Mouse (Mus musculus): ENCODE measurements around the gene Pde2a. TPM values are rescaled to one million over a fixed set of nuclear protein-coding genes. Genes with fewer than 3 reads are reported as not detected.

The Pde2a gene
- total and polyA plus RNA-seq, 2 experiments from 2014 or later: 33.8 to 53.9 TPM

DNA sequence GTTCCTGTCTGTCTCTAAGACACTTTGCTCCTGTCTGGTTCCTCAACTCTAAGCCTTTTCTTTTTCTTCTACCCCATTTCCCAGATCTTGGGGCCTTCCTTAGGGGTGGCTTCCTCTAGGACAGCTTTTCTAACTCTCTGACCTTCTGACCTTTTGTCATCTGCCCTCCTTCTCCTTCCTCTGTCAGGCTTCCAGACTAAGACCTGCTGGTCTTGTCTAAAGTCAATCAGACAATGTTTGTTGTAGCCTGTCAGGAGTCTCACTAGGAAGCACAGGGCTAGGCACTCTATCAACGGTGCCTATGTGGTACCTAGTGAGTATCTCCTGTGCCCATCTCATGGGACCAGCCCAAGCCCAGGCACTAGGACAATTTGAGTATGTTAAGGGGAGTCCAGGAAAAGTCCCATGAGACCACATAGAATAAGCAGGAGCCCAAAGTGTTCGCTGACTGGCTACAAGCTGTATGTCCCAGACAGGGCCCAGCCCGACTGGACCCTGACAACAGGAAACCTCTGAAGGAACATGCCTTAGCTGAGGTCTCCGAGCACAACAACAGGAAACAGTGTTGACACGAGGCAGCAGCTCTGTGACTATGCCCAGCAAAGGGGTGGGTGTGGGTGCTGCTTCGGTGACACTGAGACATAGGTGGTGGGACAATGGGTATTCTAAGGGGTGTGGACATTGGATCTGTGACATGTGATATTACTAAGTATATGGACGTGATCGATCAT lies 44.5 kb downstream of the Pde2a start:
- no peaks in the 10 kb centered on the region for H3K27me3 ChIP-seq (ENCODE audit: insufficient read depth, low read length)
- H3K27ac ChIP-seq (ENCODE audit: low read depth, low read length): 0 out of 2 replicates have a peak overlapping the region, but pooled peaks have one; percentile 18
- DNase-seq (ENCODE audit: low spot score) (no peak), ATAC-seq (ENCODE audit: low FRiP score) (no peak)
- H3K9ac ChIP-seq (replicated peaks; ENCODE audit: low read length, poor library complexity, severe bottlenecking): no peak overlapping the region
- no peaks in the 10 kb centered on the region for H3K4me1 ChIP-seq (ENCODE audit: insufficient read depth, low read length)
- H3K36me3 ChIP-seq (ENCODE audit: insufficient read depth, low read length): no peaks in the 10 kb centered on the region
- H3K9me3 ChIP-seq (ENCODE audit: low read length): no peaks in the 10 kb centered on the region
- TF ChIP-seq CTCF (IDR thresholded peaks at IDR 0.05): no peak
- no peak overlapping the region for H3K4me3 ChIP-seq (ENCODE audit: low read depth, low read length)
- no peak overlapping the region for H3K4me2 ChIP-seq (ENCODE audit: low read depth, low read length, poor library complexity, severe bottlenecking)
- WGBS: 89% methylated on average over 8 of the region's 8 CpGs

DNA sequence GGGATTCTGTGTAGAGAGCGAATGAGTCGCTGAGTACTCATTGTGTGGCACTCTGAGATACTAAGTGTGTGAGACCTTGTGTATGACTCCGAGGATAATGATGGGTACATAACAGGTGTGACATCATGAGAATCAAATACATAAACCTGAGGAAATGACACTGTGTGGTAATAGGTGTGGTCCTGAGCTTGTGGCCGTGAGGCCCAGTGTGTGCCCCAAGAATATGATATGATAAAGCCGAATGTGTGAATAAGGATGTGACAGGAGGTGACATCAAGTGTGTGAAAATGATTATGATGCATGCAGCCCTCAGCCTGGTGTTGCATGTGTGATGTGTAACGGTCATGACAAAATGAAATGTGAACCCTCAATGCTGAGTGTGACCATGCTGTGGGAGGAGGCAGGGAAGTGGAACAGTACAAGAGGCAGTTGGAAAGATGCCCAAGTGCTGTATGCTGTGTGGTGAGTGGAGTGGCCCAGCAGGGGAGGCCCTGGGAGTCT lies 45.1 kb downstream of the Pde2a start:
- Histone ChIP-seq H3K27me3 (ENCODE audit: insufficient read depth, low read length) (no peaks in the 10 kb centered on the region), H3K4me1 (ENCODE audit: insufficient read depth, low read length) (no peaks in the 10 kb centered on the region), H3K4me2 (ENCODE audit: low read depth, low read length, poor library complexity, severe bottlenecking) (no peak overlapping the region), H3K36me3 (ENCODE audit: insufficient read depth, low read length) (no peaks in the 10 kb centered on the region), H3K9ac (replicated peaks; ENCODE audit: low read length, poor library complexity, severe bottlenecking) (no peak overlapping the region), H3K4me3 (ENCODE audit: low read depth, low read length) (no peak overlapping the region), H3K27ac (ENCODE audit: low read depth, low read length) (no peak overlapping the region), H3K9me3 (ENCODE audit: low read length) (no peaks in the 10 kb centered on the region)
- no peak for TF ChIP-seq CTCF (IDR thresholded peaks at IDR 0.05)
- 88% methylated on average over 6 of the region's 6 CpGs for WGBS
- no peak for ATAC-seq (ENCODE audit: low FRiP score)
- DNase-seq (ENCODE audit: low spot score): peak; percentile 65

DNA sequence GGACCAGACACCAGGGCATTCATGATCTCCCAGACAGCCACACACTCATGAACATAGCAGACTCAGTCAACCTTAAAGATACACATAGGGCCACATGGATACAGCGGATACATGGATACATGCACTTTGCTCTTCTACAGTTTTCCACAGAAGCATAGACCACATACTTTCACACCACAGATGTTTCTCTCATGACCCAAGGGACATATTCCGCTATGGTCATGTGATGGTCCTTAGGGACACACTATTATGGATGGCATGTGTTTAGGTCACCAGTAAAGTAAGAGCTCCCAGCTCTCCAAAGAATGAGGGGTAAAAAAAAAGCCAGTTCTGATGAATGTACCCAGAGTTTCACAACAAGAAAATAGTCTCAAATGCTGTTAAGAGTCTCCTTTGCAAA lies 49.9 kb downstream of the Pde2a start:
- H3K4me3 ChIP-seq (ENCODE audit: low read depth, low read length): no peak overlapping the region
- no peaks in the 10 kb centered on the region for H3K9me3 ChIP-seq (ENCODE audit: low read length)
- H3K36me3 ChIP-seq (ENCODE audit: insufficient read depth, low read length): no peaks in the 10 kb centered on the region
- no peak for ATAC-seq (ENCODE audit: low FRiP score)
- no peaks in the 10 kb centered on the region for H3K4me1 ChIP-seq (ENCODE audit: insufficient read depth, low read length)
- no peak overlapping the region for H3K27ac ChIP-seq (ENCODE audit: low read depth, low read length)
- no peak for DNase-seq (ENCODE audit: low spot score)
- no peak overlapping the region for H3K9ac ChIP-seq (replicated peaks; ENCODE audit: low read length, poor library complexity, severe bottlenecking)
- no peak for TF ChIP-seq CTCF (IDR thresholded peaks at IDR 0.05)
- 92% methylated on average over 2 of the region's 2 CpGs for WGBS
- H3K27me3 ChIP-seq (ENCODE audit: insufficient read depth, low read length): no peaks in the 10 kb centered on the region
- no peak overlapping the region for H3K4me2 ChIP-seq (ENCODE audit: low read depth, low read length, poor library complexity, severe bottlenecking)

DNA sequence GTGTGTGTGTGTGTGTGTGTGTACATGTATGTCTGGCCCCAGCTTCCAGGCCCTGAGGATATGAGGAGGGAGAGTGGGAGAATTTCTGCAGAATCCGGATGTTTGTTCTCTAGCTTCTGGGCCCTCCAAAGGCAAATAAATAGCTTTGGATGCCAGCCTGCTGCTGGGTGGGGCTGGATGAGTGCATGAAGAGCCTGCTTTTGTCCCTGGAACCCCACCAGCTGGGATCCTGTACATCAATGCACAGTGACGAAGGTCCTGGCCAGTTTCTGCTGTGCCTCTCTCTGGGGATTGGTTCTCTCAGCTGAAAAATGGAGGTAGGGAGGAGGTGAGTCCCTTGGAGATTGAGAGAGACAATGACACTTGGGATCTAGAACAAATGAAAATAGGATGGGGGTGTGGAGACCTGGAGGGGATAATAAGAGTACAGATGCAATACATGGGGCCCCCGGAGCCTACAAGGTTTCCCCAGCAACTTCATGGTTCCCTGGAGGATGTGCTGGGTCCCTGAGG lies 50.5 kb downstream of the Pde2a start:
- DNase-seq (ENCODE audit: low spot score) (no peak), ATAC-seq (ENCODE audit: low FRiP score) (no peak)
- H3K9ac ChIP-seq (replicated peaks; ENCODE audit: low read length, poor library complexity, severe bottlenecking): no peak overlapping the region
- no peaks in the 10 kb centered on the region for H3K9me3 ChIP-seq (ENCODE audit: low read length)
- TF ChIP-seq CTCF (IDR thresholded peaks at IDR 0.05): no peak
- H3K27ac ChIP-seq (ENCODE audit: low read depth, low read length): no peak overlapping the region
- 59% methylated on average over 3 of the region's 3 CpGs for WGBS
- H3K4me3 ChIP-seq (ENCODE audit: low read depth, low read length): no peak overlapping the region
- no peak overlapping the region for H3K4me2 ChIP-seq (ENCODE audit: low read depth, low read length, poor library complexity, severe bottlenecking)
- no peaks in the 10 kb centered on the region for H3K36me3 ChIP-seq (ENCODE audit: insufficient read depth, low read length)
- H3K27me3 ChIP-seq (ENCODE audit: insufficient read depth, low read length): no peaks in the 10 kb centered on the region
- no peaks in the 10 kb centered on the region for H3K4me1 ChIP-seq (ENCODE audit: insufficient read depth, low read length)

DNA sequence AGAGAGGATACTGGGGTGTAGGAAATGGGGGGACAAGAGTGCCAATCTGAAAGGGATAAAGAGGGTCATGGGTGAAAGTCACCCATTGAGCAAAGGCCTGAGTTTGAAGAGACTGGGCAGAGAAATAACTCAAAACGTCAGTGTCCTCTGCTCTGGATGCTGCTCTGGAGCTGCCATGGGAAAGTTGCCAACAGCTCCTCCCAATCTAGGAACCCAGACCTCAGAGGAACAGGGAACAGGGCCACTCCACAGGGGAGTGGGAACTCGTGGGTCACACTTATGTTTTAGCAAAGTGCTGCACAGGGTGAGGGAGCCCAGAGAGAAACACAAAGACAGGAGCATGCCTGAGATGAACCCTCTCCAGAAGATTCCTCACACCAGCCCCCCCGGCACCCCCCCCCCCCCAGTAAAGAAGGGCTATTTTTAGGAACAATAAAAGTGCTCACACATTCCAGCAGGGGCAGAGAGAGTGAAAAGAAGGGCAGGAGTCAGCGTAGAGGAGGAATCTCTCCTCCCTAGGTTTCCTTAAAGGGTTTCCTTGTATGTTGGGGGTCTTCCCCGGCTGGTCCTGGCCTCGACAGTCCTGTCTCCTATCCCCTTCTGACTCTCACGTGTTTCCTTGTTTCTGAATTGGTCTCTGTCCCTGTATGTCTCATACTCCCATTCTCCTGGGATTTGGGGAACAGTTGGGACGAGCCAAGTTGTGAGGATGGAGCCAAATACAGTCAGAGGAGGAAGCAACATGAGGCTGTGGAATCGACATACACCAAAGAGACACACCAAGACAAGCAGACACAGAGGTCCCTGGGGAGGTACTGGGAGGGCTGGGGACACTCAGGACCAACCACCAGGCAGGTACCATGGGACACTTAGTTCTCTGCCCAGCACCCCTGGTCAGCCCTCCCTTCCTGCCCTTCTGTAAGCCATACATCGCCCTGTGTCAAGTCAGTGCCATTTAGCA lies 51.4 kb downstream of the Pde2a start:
- 0 out of 2 replicates have a peak, but pooled peaks have one; percentile 12 for ATAC-seq (ENCODE audit: low FRiP score)
- Histone ChIP-seq H3K4me2 (ENCODE audit: low read depth, low read length, poor library complexity, severe bottlenecking) (no peak overlapping the region), H3K9me3 (ENCODE audit: low read length) (no peaks in the 10 kb centered on the region), H3K4me3 (ENCODE audit: low read depth, low read length) (no peak overlapping the region), H3K4me1 (ENCODE audit: insufficient read depth, low read length) (no peaks in the 10 kb centered on the region), H3K27ac (ENCODE audit: low read depth, low read length) (no peak overlapping the region), H3K27me3 (ENCODE audit: insufficient read depth, low read length) (no peaks in the 10 kb centered on the region), H3K9ac (replicated peaks; ENCODE audit: low read length, poor library complexity, severe bottlenecking) (no peak overlapping the region), H3K36me3 (ENCODE audit: insufficient read depth, low read length) (no peaks in the 10 kb centered on the region)
- 70% methylated on average over 10 of the region's 10 CpGs for WGBS
- no peak for TF ChIP-seq CTCF (IDR thresholded peaks at IDR 0.05)
- no peak for DNase-seq (ENCODE audit: low spot score)

Data from midbrain, postnatal 0 days (tissue).